8 mouse cellular contexts compared by ENCODE assay signal in genomic region chr7:16400689-16401611, GRCm38 (mm10). TPM values are rescaled to one million over a fixed set of nuclear protein-coding genes. Genes with fewer than 3 reads are reported as not detected.
DNase-seq lines count a peak whose midpoint lies in the region; ATAC-seq lines count a peak whose summit lies in the region.

TSS of gene Zc3h4 (plus strand) at chr7:16400910.

- under 1% methylated on average over 51 of the region's 85 CpGs for WGBS in hindbrain, embryonic 14.5 days

- peak within 1 kb of the TSS; percentile 62 for H3K4me3 ChIP-seq in hindbrain, embryonic 14.5 days (replicated peaks; ENCODE audit: low read length)

- peak within 1 kb of the TSS; percentile 100 for H3K27ac ChIP-seq in hindbrain, embryonic 14.5 days

- no peaks in the 10 kb centered on the region for H3K36me3 ChIP-seq in hindbrain, embryonic 14.5 days (replicated peaks; ENCODE audit: control insufficient read depth, insufficient read depth)

- H3K9ac ChIP-seq in hindbrain, embryonic 14.5 days: peak within 1 kb of the TSS; percentile 98

- peak; percentile 56 for ATAC-seq in hindbrain, embryonic 14.5 days (ENCODE audit: low FRiP score)

- no peaks in the 10 kb centered on the region for H3K9me3 ChIP-seq in hindbrain, embryonic 14.5 days (ENCODE audit: control insufficient read depth, low read length)

- DNase-seq in T-cell, adult 2 months (ENCODE audit: low spot score): peak; percentile 85
- peak; percentile 83 to 86 for DNase-seq in cerebellum, postnatal 36 days
- DNase-seq in frontal cortex, postnatal 36 days (ENCODE audit: low spot score in 2 of 2): peak; percentile 74 to 81
- DNase-seq in hindbrain, embryonic 14.5 days (ENCODE audit: low spot score): peak; percentile 85
- peak; percentile 77 to 83 for DNase-seq in left cerebral cortex, adult 18-20 months (ENCODE audit: low spot score in 2 of 2)
- peak; percentile 93 to 94 for DNase-seq in lung, postnatal 4 days
- DNase-seq in retina, postnatal 1 day: peak; percentile 94
- DNase-seq in thymus, postnatal 4 days: peak; percentile 96

- H3K4me2 ChIP-seq in hindbrain, embryonic 14.5 days (replicated peaks): peak within 1 kb of the TSS; percentile 86

- peaks cover 24% of the 10 kb centered on the region for H3K4me1 ChIP-seq in hindbrain, embryonic 14.5 days (replicated peaks; ENCODE audit: control insufficient read depth, insufficient read depth, low read length)

- H3K27me3 ChIP-seq in hindbrain, embryonic 14.5 days (ENCODE audit: control insufficient read depth, insufficient read depth, low read length): no peaks in the 10 kb centered on the region

RNA-seq across cellular contexts. Expression of gene Zc3h4, which starts in this region (rescaled TPM):
- 14.4 and 17.0 TPM in 2 replicates for polyA plus RNA-seq in hindbrain, embryonic 14.5 days (2014; fragmentation: Nextera tagmentation; extraction: Ambion mirVana)
- 10 to 100 TPM; 52.7 to 60.7 TPM for total RNA-seq in left cerebral cortex, adult 18-20 months (2021)

Comparison
In these comparisons a context has a peak if more than half of its experiments do, and no peak if none do; other contexts are left out.
1. Peak in every context shown above with its lines: DNase-seq, ATAC-seq, H3K4me3 ChIP-seq and H3K27ac ChIP-seq.